Mouse (Mus musculus): ENCODE measurements around the gene Gtf2h2. TPM values are rescaled to one million over a fixed set of nuclear protein-coding genes. Genes with fewer than 3 reads are reported as not detected.
"Not testable (repeated sequence)": the region's sequence is repeated elsewhere in the genome, so short reads cannot be mapped to it uniquely, and the experiment has no call there.

Gtf2h2 gene
- 10 to 100 TPM; 34.0 to 43.0 TPM for total RNA-seq (2021)

GRCm38 (mm10) chr13:100492061-100492787 lies at the start of gene Gtf2h2:
TSS of gene Gtf2h2 (minus strand) at chr13:100492579.
- intact Hi-C loops (cut with DNase I): loop anchor here (5.0 kb wide), 2 partner anchors 125 to 160 kb away; partner anchors contain the start of genes Ak6, Marveld2, Rad17 and Taf9
- DNase-seq (ENCODE audit: low spot score in 2 of 2): peak; percentile 84 to 89

GRCm38 (mm10) chr13:100536149-100536548 lies 43.8 kb upstream of the Gtf2h2 start:
- no peak for DNase-seq (ENCODE audit: low spot score in 2 of 2)
- intact Hi-C loops (cut with DNase I): no loop called here

GRCm38 (mm10) chr13:100532788-100533365 lies 40.5 kb upstream of the Gtf2h2 start:
- intact Hi-C loops (cut with DNase I): no loop called here
- DNase-seq (ENCODE audit: low spot score in 2 of 2): no peak

- intact Hi-C loops (cut with DNase I): no loop called here
- DNase-seq (ENCODE audit: low spot score in 2 of 2): no peak
Measured at GRCm38 (mm10) chr13:100526649-100527038, 34.3 kb upstream of the Gtf2h2 start.

GRCm38 (mm10) chr13:100525935-100526648 lies 33.7 kb upstream of the Gtf2h2 start:
- intact Hi-C loops (cut with DNase I): no loop called here
- peak in 1 of 2 experiments; percentile 8 for DNase-seq (ENCODE audit: low spot score in 2 of 2)

- intact Hi-C loops (cut with DNase I): no loop called here
Measured at GRCm38 (mm10) chr13:100524896-100525295, 32.5 kb upstream of the Gtf2h2 start.

GRCm38 (mm10) chr13:100523698-100524097 lies 31.3 kb upstream of the Gtf2h2 start:
- no peak for DNase-seq (ENCODE audit: low spot score in 2 of 2)
- intact Hi-C loops (cut with DNase I): no loop called here

More at GRCm38 (mm10) chr13:100524896-100525295, 32.5 kb upstream of the Gtf2h2 start:
- DNase-seq (ENCODE audit: low spot score in 2 of 2): no peak

- intact Hi-C loops (cut with DNase I): no loop called here
- no peak for DNase-seq (ENCODE audit: low spot score in 2 of 2)
Measured at GRCm38 (mm10) chr13:100521724-100522591, 29.6 kb upstream of the Gtf2h2 start.

GRCm38 (mm10) chr13:100519162-100519561 lies 26.8 kb upstream of the Gtf2h2 start:
- intact Hi-C loops (cut with DNase I): no loop called here
- DNase-seq (ENCODE audit: low spot score in 2 of 2): no peak

- DNase-seq (ENCODE audit: low spot score in 2 of 2): no peak
- intact Hi-C loops (cut with DNase I): no loop called here
Measured at GRCm38 (mm10) chr13:100518191-100518590, 25.8 kb upstream of the Gtf2h2 start.

- intact Hi-C loops (cut with DNase I): no loop called here
- DNase-seq (ENCODE audit: low spot score in 2 of 2): no peak
Measured at GRCm38 (mm10) chr13:100517652-100518153, 25.3 kb upstream of the Gtf2h2 start.

GRCm38 (mm10) chr13:100516213-100517105 lies 24.1 kb upstream of the Gtf2h2 start:
- intact Hi-C loops (cut with DNase I): no loop called here

GRCm38 (mm10) chr13:100512792-100513191 lies 20.4 kb upstream of the Gtf2h2 start:
- DNase-seq (ENCODE audit: low spot score in 2 of 2): no peak
- intact Hi-C loops (cut with DNase I): no loop called here

More at GRCm38 (mm10) chr13:100516213-100517105, 24.1 kb upstream of the Gtf2h2 start:
- DNase-seq (ENCODE audit: low spot score in 2 of 2): no peak

GRCm38 (mm10) chr13:100511860-100512364 lies 19.5 kb upstream of the Gtf2h2 start:
- intact Hi-C loops (cut with DNase I): no loop called here
- DNase-seq (ENCODE audit: low spot score in 2 of 2): no peak

- no peak for DNase-seq (ENCODE audit: low spot score in 2 of 2)
- intact Hi-C loops (cut with DNase I): no loop called here
Measured at GRCm38 (mm10) chr13:100511146-100511859, 18.9 kb upstream of the Gtf2h2 start.

- DNase-seq (ENCODE audit: low spot score in 2 of 2); intact Hi-C loops (cut with DNase I): not testable (repeated sequence)
Measured at GRCm38 (mm10) chr13:100499625-100500024, 7.2 kb upstream of the Gtf2h2 start.

- intact Hi-C loops (cut with DNase I): no loop called here
- no peak for DNase-seq (ENCODE audit: low spot score in 2 of 2)
Measured at GRCm38 (mm10) chr13:100495337-100495736, 3.0 kb upstream of the Gtf2h2 start.
